Mouse (Mus musculus) midbrain, embryonic 11.5 days (tissue): ENCODE measurements at regions not wholly inside any gene's neighbourhood (a gene's known extent, or its start where the extent isn't known, plus 50 kb on each side); places are given as distances from the start of the nearest gene placed in this dataset.

Experiments used
- ATAC-seq: fragments of 200-750 bp; cut with Nextera tagmentation; 2 replicates; pipeline ENCODE4 v1.8.0; 2017; ENCODE audit warnings: moderate TSS enrichment, moderate library complexity; ENCODE audit not compliant: low FRiP score
- DNase-seq: peaks from one replicate; pipeline ENCODE4 v3.0.0; 2015; ENCODE audit warnings: low spot score; ENCODE audit errors: missing footprints
- H3K27ac ChIP-seq: fragments of 300-500 bp; sonication (generic); 2 replicates; pipeline ENCODE4 v1.5.1; 2014; ENCODE audit warnings: low read depth, low read length
- H3K27me3 ChIP-seq: fragments of 300-500 bp; sonication (generic); 2 replicates; pipeline ENCODE4 v1.6.1; 2014; ENCODE audit warnings: mild to moderate bottlenecking, low read length, moderate library complexity, mixed read lengths; ENCODE audit not compliant: control insufficient read depth, insufficient read depth
- H3K36me3 ChIP-seq: fragments of 300-500 bp; sonication (generic); 2 replicates; pipeline ENCODE4 v1.6.1; 2014; ENCODE audit warnings: mild to moderate bottlenecking, low read length, moderate library complexity, mixed read lengths; ENCODE audit not compliant: control insufficient read depth, insufficient read depth
- H3K4me1 ChIP-seq: fragments of 300-500 bp; sonication (generic); 2 replicates; pipeline ENCODE4 v1.6.1; 2014; ENCODE audit warnings: low read length; ENCODE audit not compliant: control insufficient read depth, insufficient read depth
- H3K4me2 ChIP-seq: fragments of 300-500 bp; sonication (generic); 2 replicates; pipeline ENCODE4 v1.6.1; 2014; ENCODE audit warnings: mild to moderate bottlenecking, moderate library complexity
- H3K4me3 ChIP-seq: fragments of 300-500 bp; sonication (generic); 2 replicates; pipeline ENCODE4 v1.5.1; 2014; ENCODE audit warnings: low read depth, low read length
- H3K9ac ChIP-seq: fragments of 300-500 bp; sonication (generic); 2 replicates; pipeline ENCODE4 v1.6.1; 2014; ENCODE audit warnings: low read length
- H3K9me3 ChIP-seq: fragments of 300-500 bp; sonication (generic); 2 replicates; pipeline ENCODE4 v1.6.1; 2016; ENCODE audit warnings: low read length; ENCODE audit not compliant: control insufficient read depth
- WGBS: fragments of 180-500 bp; shearing (Covaris S2); extraction: QIAGEN DNeasy Blood & Tissue Kit; methylation state at CpG from one replicate; pipeline ENCODE4 v1.1.7; 2014; 5-methylcytosine and 5-hydroxymethylcytosine counted together

DNA sequence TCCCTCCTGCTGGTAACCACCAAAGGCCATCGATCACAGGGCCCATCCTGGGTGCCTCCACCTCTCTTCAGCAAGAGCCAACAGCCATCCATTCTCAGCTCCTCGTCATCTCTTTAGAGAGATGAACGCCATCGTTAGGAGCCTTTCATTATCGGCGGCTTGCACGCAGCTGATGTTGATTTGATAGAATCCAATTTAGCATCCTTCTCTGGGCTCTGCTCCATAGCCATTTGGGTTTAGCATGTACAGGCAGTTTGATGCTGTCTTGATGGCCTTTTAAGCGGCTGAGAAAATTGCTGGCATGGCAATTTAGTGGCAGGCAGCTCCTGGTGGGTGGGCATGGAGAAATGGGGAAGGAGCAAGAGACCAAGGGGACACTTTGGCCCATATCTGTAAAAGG lies 115.5 kb upstream of the Plxna4 start:
- H3K4me3 ChIP-seq = no peak overlapping the region
- H3K27me3 ChIP-seq = no peaks in the 10 kb centered on the region
- DNase-seq (no peak), ATAC-seq (no peak)
- H3K9me3 ChIP-seq = no peaks in the 10 kb centered on the region
- 93% methylated on average over 8 of the region's 8 CpGs for WGBS
- no peaks in the 10 kb centered on the region for H3K4me1 ChIP-seq
- H3K27ac ChIP-seq = no peak overlapping the region
- no peak overlapping the region for H3K9ac ChIP-seq
- no peaks in the 10 kb centered on the region for H3K36me3 ChIP-seq
- no peak overlapping the region for H3K4me2 ChIP-seq

- Histone ChIP-seq H3K4me1 (no peaks in the 10 kb centered on the region), H3K36me3 (no peaks in the 10 kb centered on the region), H3K4me2 (no peak overlapping the region), H3K27me3 (no peaks in the 10 kb centered on the region), H3K9me3 (no peaks in the 10 kb centered on the region), H3K27ac (no peak overlapping the region), H3K4me3 (no peak overlapping the region), H3K9ac (no peak overlapping the region)
- ATAC-seq (no peak), DNase-seq (no peak)
- 90% methylated on average over 11 of the region's 11 CpGs for WGBS
Observed at GRCm38 (mm10) chr6:32702245-32702791, 114.3 kb upstream of the Plxna4 start.

GRCm38 (mm10) chr6:32699811-32700210 lies 111.8 kb upstream of the Plxna4 start:
- H3K27me3 ChIP-seq = no peaks in the 10 kb centered on the region
- H3K4me2 ChIP-seq = no peak overlapping the region
- H3K9me3 ChIP-seq = no peaks in the 10 kb centered on the region
- DNase-seq (no peak), ATAC-seq (no peak)
- no peak overlapping the region for H3K27ac ChIP-seq
- H3K36me3 ChIP-seq = no peaks in the 10 kb centered on the region
- no peaks in the 10 kb centered on the region for H3K4me1 ChIP-seq
- H3K4me3 ChIP-seq = no peak overlapping the region
- H3K9ac ChIP-seq = no peak overlapping the region
- WGBS = 98% methylated on average over 1 of the region's 1 CpGs

- 78% methylated on average over 3 of the region's 3 CpGs for WGBS
- Histone ChIP-seq H3K4me1 (no peaks in the 10 kb centered on the region), H3K9me3 (no peaks in the 10 kb centered on the region), H3K9ac (no peak overlapping the region), H3K4me3 (no peak overlapping the region), H3K27me3 (no peaks in the 10 kb centered on the region), H3K4me2 (no peak overlapping the region), H3K27ac (no peak overlapping the region), H3K36me3 (no peaks in the 10 kb centered on the region)
- no peak for DNase-seq
- no peak for ATAC-seq
Observed at GRCm38 (mm10) chr6:32697771-32698270, 109.8 kb upstream of the Plxna4 start.

DNA sequence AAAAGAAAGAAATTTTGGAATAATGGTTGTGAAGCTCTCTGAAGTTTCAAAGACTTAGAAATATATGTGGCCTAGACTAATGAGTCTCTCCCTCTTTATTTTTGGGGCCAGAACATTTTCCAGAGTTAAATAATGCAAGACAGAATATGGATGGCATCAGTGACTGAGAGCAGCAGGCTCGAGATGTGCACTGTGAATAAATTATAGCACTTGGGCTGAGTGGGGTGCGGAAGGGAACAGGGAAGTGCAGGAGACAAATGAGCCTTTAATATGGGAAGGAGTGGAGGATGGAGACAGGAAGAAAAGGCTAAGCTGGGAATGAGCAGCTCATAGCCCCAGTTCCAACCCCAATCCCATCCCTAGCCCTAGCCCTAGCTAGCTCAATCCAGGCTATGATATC lies 108.0 kb upstream of the Plxna4 start:
- Histone ChIP-seq H3K4me2 (no peak overlapping the region), H3K36me3 (no peaks in the 10 kb centered on the region), H3K4me1 (no peaks in the 10 kb centered on the region), H3K9me3 (no peaks in the 10 kb centered on the region), H3K27ac (no peak overlapping the region), H3K9ac (no peak overlapping the region), H3K4me3 (no peak overlapping the region), H3K27me3 (no peaks in the 10 kb centered on the region)
- no peak for ATAC-seq
- 78% methylated on average over 2 of the region's 2 CpGs for WGBS
- no peak for DNase-seq

DNA sequence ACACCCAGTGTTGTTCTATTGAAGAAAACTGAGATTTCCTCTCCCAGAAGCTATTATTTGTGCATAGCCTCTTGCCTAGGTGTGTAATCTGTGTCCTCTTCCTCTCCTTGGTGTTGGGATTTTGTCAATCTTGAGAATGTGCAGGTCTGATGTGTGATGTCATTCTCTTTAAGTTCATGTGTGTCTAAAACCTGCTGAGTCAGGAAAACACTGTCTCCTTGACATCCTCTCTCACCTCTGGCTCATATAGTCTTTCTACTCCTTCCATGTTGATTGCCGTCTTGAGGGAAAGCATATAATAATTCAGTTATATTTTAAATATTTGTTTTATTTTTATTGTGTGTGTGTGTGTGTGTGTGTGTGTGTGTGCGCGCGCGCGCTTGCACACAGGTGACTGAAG lies 84.6 kb upstream of the Plxna4 start:
- H3K27ac ChIP-seq = no peak overlapping the region
- no peak overlapping the region for H3K4me2 ChIP-seq
- no peak overlapping the region for H3K9ac ChIP-seq
- no peaks in the 10 kb centered on the region for H3K9me3 ChIP-seq
- DNase-seq (no peak), ATAC-seq (no peak)
- H3K27me3 ChIP-seq = no peaks in the 10 kb centered on the region
- 98% methylated on average over 6 of the region's 6 CpGs for WGBS
- H3K4me1 ChIP-seq = no peaks in the 10 kb centered on the region
- no peak overlapping the region for H3K4me3 ChIP-seq
- H3K36me3 ChIP-seq = no peaks in the 10 kb centered on the region

GRCm38 (mm10) chr6:32659743-32660142 lies 71.8 kb upstream of the Plxna4 start:
- Histone ChIP-seq H3K36me3 (no peaks in the 10 kb centered on the region), H3K4me1 (no peaks in the 10 kb centered on the region), H3K4me2 (no peak overlapping the region), H3K4me3 (no peak overlapping the region), H3K9me3 (no peaks in the 10 kb centered on the region), H3K27me3 (no peaks in the 10 kb centered on the region), H3K27ac (no peak overlapping the region), H3K9ac (no peak overlapping the region)
- DNase-seq = no peak
- no peak for ATAC-seq

- Histone ChIP-seq H3K4me3 (no peak overlapping the region), H3K27ac (no peak overlapping the region), H3K36me3 (no peaks in the 10 kb centered on the region)
Observed at GRCm38 (mm10) chr6:32657378-32657777, 69.4 kb upstream of the Plxna4 start.

DNA sequence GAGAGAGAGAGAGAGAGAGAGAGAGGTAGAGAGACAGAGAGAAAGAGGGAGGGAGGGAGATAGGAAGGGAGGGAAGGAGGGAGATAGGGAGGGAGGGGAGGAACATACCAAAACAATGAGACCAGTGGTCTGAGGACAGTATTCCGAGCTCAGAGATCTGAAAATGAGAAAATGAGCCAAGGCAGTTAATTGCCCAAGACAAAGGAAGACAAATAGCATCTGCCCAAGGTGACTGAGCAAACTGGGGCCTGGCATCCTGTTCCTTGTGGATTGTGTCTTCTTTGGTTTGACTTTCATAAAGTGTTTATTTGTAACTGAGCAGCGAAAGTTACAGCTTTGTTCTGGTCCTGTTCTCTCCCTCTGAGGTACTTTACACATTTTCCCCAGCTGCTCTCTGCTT lies 66.2 kb upstream of the Plxna4 start:
- Histone ChIP-seq H3K9me3 (no peaks in the 10 kb centered on the region), H3K27ac (no peak overlapping the region), H3K9ac (no peak overlapping the region), H3K4me2 (no peak overlapping the region), H3K4me3 (no peak overlapping the region), H3K4me1 (no peaks in the 10 kb centered on the region), H3K36me3 (no peaks in the 10 kb centered on the region), H3K27me3 (no peaks in the 10 kb centered on the region)
- no peak for ATAC-seq
- DNase-seq = no peak
- 75% methylated on average over 2 of the region's 2 CpGs for WGBS

More at GRCm38 (mm10) chr6:32657378-32657777, 69.4 kb upstream of the Plxna4 start:
- no peak overlapping the region for H3K9ac ChIP-seq
- no peaks in the 10 kb centered on the region for H3K4me1 ChIP-seq
- no peak overlapping the region for H3K4me2 ChIP-seq
- no peak for ATAC-seq
- no peak for DNase-seq
- H3K9me3 ChIP-seq = no peaks in the 10 kb centered on the region
- no peaks in the 10 kb centered on the region for H3K27me3 ChIP-seq

- ATAC-seq (no peak), DNase-seq (no peak)
- H3K27ac ChIP-seq = no peak overlapping the region
- H3K4me1 ChIP-seq = no peaks in the 10 kb centered on the region
- H3K9ac ChIP-seq = no peak overlapping the region
- no peaks in the 10 kb centered on the region for H3K9me3 ChIP-seq
- H3K36me3 ChIP-seq = no peaks in the 10 kb centered on the region
- no peak overlapping the region for H3K4me3 ChIP-seq
- no peak overlapping the region for H3K4me2 ChIP-seq
- no peaks in the 10 kb centered on the region for H3K27me3 ChIP-seq
- WGBS = 90% methylated on average over 2 of the region's 2 CpGs
Observed at GRCm38 (mm10) chr6:32644016-32644415, 56.0 kb upstream of the Plxna4 start.
